Comparison of ENCODE assay signal across 9 mouse cellular contexts in genomic region chr10:41866069-41866837, GRCm38 (mm10). TPM values are rescaled to one million over a fixed set of nuclear protein-coding genes. Genes with fewer than 3 reads are reported as not detected.
DNase-seq lines count a peak whose midpoint lies in the region; ATAC-seq and TF ChIP-seq lines count a peak whose summit lies in the region.
"Had no signal": no experiment of that assay in that cellular context is flagged by ENCODE, and none has a peak within 500 bp of the region (broad histone marks: within the 10 kb centered on the region; RNA-seq: fewer than 3 reads in every experiment).

No protein-coding gene starts in this region.

- peaks cover 15% of the 10 kb centered on the region for H3K4me1 ChIP-seq in hindbrain, embryonic 13.5 days (replicated peaks)
- H3K4me1 ChIP-seq in hindbrain, embryonic 14.5 days (replicated peaks; ENCODE audit: control insufficient read depth, insufficient read depth, low read length) = no peaks in the 10 kb centered on the region
- H3K4me1 ChIP-seq in embryonic facial prominence, embryonic 12.5 days = peaks cover 16% of the 10 kb centered on the region

- no peak overlapping the region for H3ac ChIP-seq in C2C12 (ENCODE audit: control insufficient read depth, insufficient read length, low read depth)

- no peaks in the 10 kb centered on the region for H3K79me2 ChIP-seq in C2C12 (ENCODE audit: control insufficient read depth, insufficient read depth)

- peak overlapping the region; percentile 37; the same call in 1 of the 2 replicates for H3K27ac ChIP-seq in hindbrain, embryonic 13.5 days
- no peak overlapping the region for H3K27ac ChIP-seq in hindbrain, embryonic 14.5 days
- peak overlapping the region; percentile 60; the same call in 1 of the 2 replicates for H3K27ac ChIP-seq in embryonic facial prominence, embryonic 12.5 days

- no peak for TF ChIP-seq CTCF in C2C12 (IDR thresholded peaks at IDR 0.05; ENCODE audit: control insufficient read depth, insufficient read depth, insufficient read length)

- H3K36me3 ChIP-seq in hindbrain, embryonic 13.5 days = no peaks in the 10 kb centered on the region
- no peaks in the 10 kb centered on the region for H3K36me3 ChIP-seq in hindbrain, embryonic 14.5 days (replicated peaks; ENCODE audit: control insufficient read depth, insufficient read depth)
- no peaks in the 10 kb centered on the region for H3K36me3 ChIP-seq in C2C12 (ENCODE audit: control insufficient read depth, insufficient read depth)
- no peaks in the 10 kb centered on the region for H3K36me3 ChIP-seq in embryonic facial prominence, embryonic 12.5 days

- WGBS in hindbrain, embryonic 13.5 days = 80% methylated on average over 3 of the region's 3 CpGs
- WGBS in hindbrain, embryonic 14.5 days = 73% methylated on average over 3 of the region's 3 CpGs
- WGBS in embryonic facial prominence, embryonic 12.5 days = 42% methylated on average over 3 of the region's 3 CpGs

- no peak overlapping the region for H3K9ac ChIP-seq in hindbrain, embryonic 13.5 days
- no peak overlapping the region for H3K9ac ChIP-seq in hindbrain, embryonic 14.5 days
- no peak overlapping the region for H3K9ac ChIP-seq in embryonic facial prominence, embryonic 12.5 days

- H3K4me2 ChIP-seq in hindbrain, embryonic 13.5 days = no peak overlapping the region
- H3K4me2 ChIP-seq in hindbrain, embryonic 14.5 days (replicated peaks) = no peak overlapping the region
- H3K4me2 ChIP-seq in embryonic facial prominence, embryonic 12.5 days (replicated peaks) = no peak overlapping the region

- ATAC-seq in hindbrain, embryonic 13.5 days (ENCODE audit: low FRiP score) = no peak
- no peak for ATAC-seq in hindbrain, embryonic 14.5 days (ENCODE audit: low FRiP score)
- 0 out of 2 replicates have a peak, but pooled peaks have one; percentile 15 for ATAC-seq in embryonic facial prominence, embryonic 12.5 days (ENCODE audit: insufficient number of reproducible peaks, insufficient read depth, low FRiP score, low TSS enrichment)

- no peaks in the 10 kb centered on the region for H3K9me3 ChIP-seq in hindbrain, embryonic 13.5 days
- no peaks in the 10 kb centered on the region for H3K9me3 ChIP-seq in hindbrain, embryonic 14.5 days (ENCODE audit: control insufficient read depth, low read length)
- no peaks in the 10 kb centered on the region for H3K9me3 ChIP-seq in embryonic facial prominence, embryonic 12.5 days

- DNase-seq in hindbrain, embryonic 14.5 days (ENCODE audit: low spot score) = no peak
- DNase-seq in kidney, postnatal 25 days = peak; percentile 49 to 57
- no peak for DNase-seq in cerebellum, adult 18-20 months
- DNase-seq in left cerebral cortex, adult 11 months (ENCODE audit: low spot score) = no peak
- DNase-seq in cerebellum, adult 9-10 months = no peak
- DNase-seq: cerebellum, adult 11-12 months had no signal

- H3K79me3 ChIP-seq in C2C12 (ENCODE audit: low read depth) = no peaks in the 10 kb centered on the region

- H3K27me3 ChIP-seq in hindbrain, embryonic 13.5 days = no peaks in the 10 kb centered on the region
- H3K27me3 ChIP-seq in hindbrain, embryonic 14.5 days (ENCODE audit: control insufficient read depth, insufficient read depth, low read length) = no peaks in the 10 kb centered on the region
- no peaks in the 10 kb centered on the region for H3K27me3 ChIP-seq in C2C12 (ENCODE audit: control insufficient read depth, insufficient read depth, insufficient read length)
- H3K27me3 ChIP-seq in embryonic facial prominence, embryonic 12.5 days = no peaks in the 10 kb centered on the region

- no peak overlapping the region for H3K4me3 ChIP-seq in hindbrain, embryonic 13.5 days
- no peak overlapping the region for H3K4me3 ChIP-seq in hindbrain, embryonic 14.5 days (replicated peaks; ENCODE audit: low read length)
- no peak overlapping the region for H3K4me3 ChIP-seq in C2C12 (ENCODE audit: insufficient read depth, poor library complexity, severe bottlenecking)
- H3K4me3 ChIP-seq in embryonic facial prominence, embryonic 12.5 days = no peak overlapping the region

TF ChIP-seq in C2C12, 6 proteins besides CTCF, POLR2A, EP300 and RAD21:
- TF ChIP-seq MAX (IDR thresholded peaks at IDR 0.05) (peak; percentile 1), MYOG (IDR thresholded peaks at IDR 0.05; ENCODE audit: control insufficient read depth, extremely low read depth, insufficient read length) (no peak), USF1 (IDR thresholded peaks at IDR 0.05; ENCODE audit: low read depth) (no peak)
TF ChIP-seq in C2C12: peak in this region for 1.

RNA-seq across cellular contexts. Expression of gene Sesn1, which starts 56.5 kb away (rescaled TPM):
- polyA plus RNA-seq in hindbrain, embryonic 13.5 days (2015; fragmentation: Nextera tagmentation; extraction: Ambion mirVana) = 35.6 and 36.1 TPM in 2 replicates
- polyA plus RNA-seq in hindbrain, embryonic 14.5 days (2014; fragmentation: Nextera tagmentation; extraction: Ambion mirVana) = 37.1 and 42.7 TPM in 2 replicates
- polyA plus RNA-seq in C2C12 (2012; fragmentation: generic; extraction: Trizol) = 5.0 TPM
- polyA plus RNA-seq in embryonic facial prominence, embryonic 12.5 days (2016; fragmentation: Nextera tagmentation; extraction: Ambion mirVana) = 38.9 and 42.3 TPM in 2 replicates

RNA-seq across cellular contexts. Expression of gene Cep57l1, which starts 56.6 kb away (rescaled TPM):
- 14.4 and 16.2 TPM in 2 replicates for polyA plus RNA-seq in hindbrain, embryonic 13.5 days (2015; fragmentation: Nextera tagmentation; extraction: Ambion mirVana)
- polyA plus RNA-seq in hindbrain, embryonic 14.5 days (2014; fragmentation: Nextera tagmentation; extraction: Ambion mirVana) = 11.8 and 12.9 TPM in 2 replicates
- polyA plus RNA-seq in C2C12 (2012; fragmentation: generic; extraction: Trizol) = 4.6 TPM
- 24.1 and 26.3 TPM in 2 replicates for polyA plus RNA-seq in embryonic facial prominence, embryonic 12.5 days (2016; fragmentation: Nextera tagmentation; extraction: Ambion mirVana)

Comparison
In these comparisons a context has a peak if more than half of its experiments do, and no peak if none do; other contexts are left out.
1. DNase-seq: peak in kidney, postnatal 25 days (2 of 2); none in hindbrain, embryonic 14.5 days (single experiment), cerebellum, adult 18-20 months (0 of 2), left cerebral cortex, adult 11 months (single experiment) and cerebellum, adult 9-10 months (single experiment).